Mouse (Mus musculus): ENCODE results near the gene Ube2e1. TPM values are rescaled to one million over a fixed set of nuclear protein-coding genes. Genes with fewer than 3 reads are reported as not detected.

Gene Ube2e1
- 68.8 TPM for polyA plus RNA-seq (2017; shearing (Covaris generic))

GRCm38 (mm10) chr14:18331693-18332131 lies at the start of gene Ube2e1:
TSS of gene Ube2e1 (minus strand) at chr14:18331859.

GRCm38 (mm10) chr14:18270529-18271441 lies 60.9 kb downstream of the Ube2e1 start, which contains the start of the genes Nkiras1 and Rpl15:
TSS of gene Nkiras1 (plus strand) at chr14:18271136.
TSS of gene Rpl15 (minus strand) at chr14:18271391.

GRCm38 (mm10) chr14:18238750-18239731 lies 92.6 kb downstream of the Ube2e1 start, which contains the start of gene Nr1d2:
TSS of gene Nr1d2 (minus strand) at chr14:18239127.

Other genes starting within 250 kb of the Ube2e1 start
- gene Nr1d2, start 92.7 kb downstream of the Ube2e1 start, polyA plus RNA-seq (2017; shearing (Covaris generic)): 179 TPM
- 21.1 TPM for gene Nkiras1, start 60.7 kb downstream of the Ube2e1 start, polyA plus RNA-seq (2017; shearing (Covaris generic))
- 468 TPM for gene Rpl15, start 60.5 kb downstream of the Ube2e1 start, polyA plus RNA-seq (2017; shearing (Covaris generic))

Measured in effector memory CD4-positive, alpha-beta T cell, adult 7 months (primary cell).